10 mouse cellular contexts compared by ENCODE assay signal in the genomic region with DNA sequence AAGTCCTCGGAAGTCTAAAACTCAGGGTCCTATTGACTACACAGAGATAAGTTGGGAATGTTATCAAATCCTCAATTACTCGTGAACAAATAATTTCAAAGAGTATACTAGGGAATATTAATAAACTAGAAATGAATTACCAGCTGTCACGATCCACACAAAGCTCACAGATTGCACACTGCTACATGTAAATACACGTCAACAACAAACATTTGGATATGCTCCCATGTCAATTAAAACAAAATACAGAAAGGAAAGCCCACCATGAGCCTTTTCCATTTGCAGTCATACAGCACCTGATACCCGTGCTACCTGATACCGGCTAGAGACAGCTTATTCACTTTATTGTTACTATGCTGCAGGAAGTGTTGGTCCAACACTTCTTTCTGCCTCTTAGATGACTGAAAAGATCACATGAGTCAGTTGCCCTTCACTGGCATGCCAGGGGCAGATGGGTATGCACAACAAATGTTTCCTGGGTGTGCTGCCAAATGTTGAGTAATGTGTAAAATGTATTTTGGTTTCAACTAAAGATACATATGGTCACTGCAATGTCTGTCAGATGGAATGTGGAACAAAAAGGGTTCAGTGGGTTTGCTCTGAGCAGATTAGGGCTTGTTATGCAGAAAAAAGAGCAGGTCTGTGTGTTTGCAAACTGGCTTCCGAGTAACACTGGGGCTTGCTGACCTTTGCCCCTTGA.
A peak's percentile ranks its signal among the peaks of the same experiment; 100 is the strongest.
DNase-seq lines count a peak whose midpoint lies in the region; ATAC-seq lines count a peak whose summit lies in the region.
"Had no signal": no experiment of that assay in that cellular context is flagged by ENCODE, and none has a peak within 500 bp of the region (broad histone marks: within the 10 kb centered on the region; RNA-seq: fewer than 3 reads in every experiment).

No protein-coding gene starts in this region.

- no peak overlapping the region; the same call in 1 of the 2 replicates for H3K27ac ChIP-seq in embryonic facial prominence, embryonic 14.5 days (replicated peaks; ENCODE audit: low read depth, low read length)
- H3K27ac ChIP-seq in embryonic facial prominence, embryonic 10.5 days (replicated peaks) = no peak overlapping the region
- no peak overlapping the region for H3K27ac ChIP-seq in heart, embryonic 11.5 days (ENCODE audit: low read depth, low read length)
- H3K27ac ChIP-seq: liver, embryonic 13.5 days had no signal

- H3K27me3 ChIP-seq in embryonic facial prominence, embryonic 14.5 days (replicated peaks; ENCODE audit: control insufficient read depth, insufficient read depth, low read length) = no peaks in the 10 kb centered on the region
- no peaks in the 10 kb centered on the region for H3K27me3 ChIP-seq in embryonic facial prominence, embryonic 10.5 days (replicated peaks; ENCODE audit: low read depth, poor library complexity, severe bottlenecking)
- H3K27me3 ChIP-seq in heart, embryonic 11.5 days (ENCODE audit: control insufficient read depth, insufficient read depth, low read length) = no peaks in the 10 kb centered on the region
- H3K27me3 ChIP-seq: liver, embryonic 13.5 days had no signal

- peak; percentile 59 for DNase-seq in embryonic facial prominence, embryonic 14.5 days (ENCODE audit: low spot score)
- DNase-seq in embryonic facial prominence, embryonic 10.5 days (ENCODE audit: low spot score) = no peak
- DNase-seq in brain, adult 2 months (ENCODE audit: low read depth, low spot score) = peak; percentile 96
- peak; percentile 42 to 59 for DNase-seq in frontal cortex, postnatal 36 days (ENCODE audit: low spot score in 2 of 2)
- peak; percentile 21 for DNase-seq in mesoderm, embryonic 11.5 days (ENCODE audit: low read depth, low spot score)
- DNase-seq in heart, postnatal 36 days = no peak
- DNase-seq in kidney, postnatal 14 days = no peak
- DNase-seq: liver, embryonic 13.5 days had no signal

- H3K4me1 ChIP-seq in embryonic facial prominence, embryonic 14.5 days (ENCODE audit: control insufficient read depth, insufficient read depth, low read length) = peaks cover 5% of the 10 kb centered on the region; the same call in 1 of the 2 replicates
- H3K4me1 ChIP-seq in embryonic facial prominence, embryonic 10.5 days = peaks cover 28% of the 10 kb centered on the region
- no peaks in the 10 kb centered on the region for H3K4me1 ChIP-seq in heart, embryonic 11.5 days (ENCODE audit: control insufficient read depth, insufficient read depth, low read length)
- H3K4me1 ChIP-seq: liver, embryonic 13.5 days had no signal

- WGBS in embryonic facial prominence, embryonic 14.5 days = 66% methylated on average over 7 of the region's 7 CpGs
- WGBS in embryonic facial prominence, embryonic 10.5 days = 73% methylated on average over 7 of the region's 7 CpGs
- WGBS in heart, embryonic 11.5 days (ENCODE audit: insufficient replicate concordance) = 76% methylated on average over 7 of the region's 7 CpGs

- intact Hi-C loops in heart, postnatal 36 days (cut with DNase I) = no loop called here

- H3K36me3 ChIP-seq in embryonic facial prominence, embryonic 14.5 days (ENCODE audit: control insufficient read depth, insufficient read depth, low read length) = no peaks in the 10 kb centered on the region
- H3K36me3 ChIP-seq in embryonic facial prominence, embryonic 10.5 days (replicated peaks) = no peaks in the 10 kb centered on the region
- no peaks in the 10 kb centered on the region for H3K36me3 ChIP-seq in heart, embryonic 11.5 days (ENCODE audit: control insufficient read depth, insufficient read depth, low read length)
- H3K36me3 ChIP-seq: liver, embryonic 13.5 days had no signal

- no peak overlapping the region for H3K4me2 ChIP-seq in embryonic facial prominence, embryonic 14.5 days (ENCODE audit: low read depth, low read length)
- H3K4me2 ChIP-seq in heart, embryonic 11.5 days = no peak overlapping the region
- H3K4me2 ChIP-seq: liver, embryonic 13.5 days had no signal

- H3K9me3 ChIP-seq in embryonic facial prominence, embryonic 14.5 days (ENCODE audit: control insufficient read depth, low read length) = no peaks in the 10 kb centered on the region
- H3K9me3 ChIP-seq in embryonic facial prominence, embryonic 10.5 days = no peaks in the 10 kb centered on the region
- H3K9me3 ChIP-seq in heart, embryonic 11.5 days (replicated peaks; ENCODE audit: control insufficient read depth, low read length) = no peaks in the 10 kb centered on the region
- H3K9me3 ChIP-seq: liver, embryonic 13.5 days had no signal

- no peak overlapping the region for H3K4me3 ChIP-seq in embryonic facial prominence, embryonic 14.5 days (ENCODE audit: low read depth, low read length)
- H3K4me3 ChIP-seq in embryonic facial prominence, embryonic 10.5 days = no peak overlapping the region
- no peak overlapping the region for H3K4me3 ChIP-seq in heart, embryonic 11.5 days (ENCODE audit: low read depth, low read length)
- H3K4me3 ChIP-seq: erythroblast, embryonic 14.5 days; liver, embryonic 13.5 days had no signal

- no peak overlapping the region for H3K9ac ChIP-seq in embryonic facial prominence, embryonic 14.5 days (ENCODE audit: low read depth, low read length)
- no peak overlapping the region for H3K9ac ChIP-seq in heart, embryonic 11.5 days (ENCODE audit: low read depth, low read length)
- H3K9ac ChIP-seq: liver, embryonic 13.5 days had no signal

- ATAC-seq in embryonic facial prominence, embryonic 14.5 days (ENCODE audit: low read depth) = 0 out of 2 replicates have a peak, but pooled peaks have one; percentile 37
- no peak for ATAC-seq in heart, embryonic 11.5 days (replicated peaks; ENCODE audit: insufficient number of reproducible peaks, low FRiP score, low TSS enrichment)

Comparison
In these comparisons a context has a peak if more than half of its experiments do, and no peak if none do; other contexts are left out.
1. DNase-seq: peak in embryonic facial prominence, embryonic 14.5 days (single experiment), brain, adult 2 months (single experiment), frontal cortex, postnatal 36 days (2 of 2) and mesoderm, embryonic 11.5 days (single experiment); none in embryonic facial prominence, embryonic 10.5 days (single experiment), heart, postnatal 36 days (0 of 2) and kidney, postnatal 14 days (single experiment).